Mouse (Mus musculus): Measurements from ENCODE around the gene Gfm2.

Gfm2 gene

DNA sequence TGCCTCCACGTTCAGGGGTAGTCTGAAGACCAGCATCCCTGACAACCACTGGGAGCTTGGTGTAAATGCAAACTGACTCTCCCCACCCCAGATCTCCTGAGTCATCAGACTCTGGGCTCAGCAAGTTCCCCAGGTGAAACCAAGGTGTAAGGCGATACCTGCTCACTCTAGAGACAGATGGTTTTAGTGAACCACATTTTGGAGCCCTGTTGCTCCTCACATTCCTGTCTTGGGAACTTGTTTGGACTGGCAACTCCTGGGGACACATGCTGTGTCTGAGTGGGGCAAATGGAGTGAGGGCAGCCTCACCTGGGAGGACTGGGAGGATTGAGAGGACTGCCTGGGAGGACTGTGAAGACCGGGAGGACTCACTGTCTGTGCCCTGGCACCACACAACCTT, 90.1 kb downstream of the Gfm2 start:
- DNase-seq (ENCODE audit: low read depth, low spot score): no peak

GRCm38 (mm10) chr13:97230101-97230500, 92.4 kb downstream of the Gfm2 start:
- DNase-seq (ENCODE audit: low read depth, low spot score): no peak

Data from brain, adult 2 months (tissue).